Mouse (Mus musculus): Measurements from ENCODE around the gene Ddb1. TPM values are rescaled to one million over a fixed set of nuclear protein-coding genes. Genes with fewer than 3 reads are reported as not detected.

Ddb1 gene
- total and polyA plus RNA-seq, 3 experiments: 299 to 406 (median 319) TPM

DNA sequence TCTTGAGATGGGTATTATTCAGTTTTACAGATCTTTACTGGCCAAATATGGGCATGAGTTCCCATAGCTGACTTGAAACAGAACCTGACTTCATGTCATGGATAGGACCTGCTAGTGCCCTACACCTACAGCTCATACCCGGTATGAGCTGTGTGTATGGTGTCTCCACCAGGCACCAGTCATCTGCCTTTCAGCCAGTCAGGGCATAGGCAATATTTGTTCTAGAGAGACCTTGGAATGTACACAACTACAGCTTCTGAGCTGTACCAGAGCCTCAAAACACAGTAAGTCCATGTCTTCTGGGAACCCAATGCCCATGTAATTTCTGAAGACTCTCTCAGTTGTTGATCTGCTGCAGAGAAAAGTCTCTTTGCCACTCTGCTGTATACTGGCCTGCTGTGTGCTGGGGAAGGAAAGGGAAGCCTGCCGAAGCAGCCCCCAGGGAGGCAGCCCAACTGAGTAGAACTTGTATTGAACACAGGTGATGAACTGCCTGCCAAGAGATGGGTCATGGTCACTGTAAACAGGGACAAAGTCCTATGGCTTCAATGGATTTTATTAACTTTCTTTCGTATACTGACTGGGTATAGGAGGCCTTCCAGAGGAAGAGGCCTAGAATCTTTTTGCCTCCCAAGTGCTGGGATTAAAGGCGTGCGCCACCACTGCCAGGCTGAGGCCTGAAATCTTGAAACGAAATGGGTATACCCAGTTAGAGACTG lies 13.3 kb upstream of the Ddb1 start:
- in situ Hi-C loops (cut with MboI; ENCODE audit: low pct_ligation_motif_present, low pct_unique_long_range_greater_than_20kb, low sequenced_read_pairs): no loop called here
- Histone ChIP-seq H3K9ac (ENCODE audit: insufficient read depth, low read depth) (no peak overlapping the region), H3K36me3 (replicated peaks in 1 of 2; ENCODE audit: control insufficient read depth in 1 of 2, insufficient read depth in 1 of 2, low read length in 1 of 2) (peaks cover 83 to 94% of the 10 kb centered on the region in 2 experiments), H3K27ac (ENCODE audit: insufficient read depth, low read depth) (no peak overlapping the region), H3K4me1 (ENCODE audit: control insufficient read depth in 1 of 2, insufficient read depth in 2 of 2) (peaks cover 22 to 50% of the 10 kb centered on the region in 2 experiments), H3K4me3 (replicated peaks in 1 of 3; ENCODE audit: low read depth in 2 of 3, low read length in 2 of 3, poor library complexity in 1 of 3) (no peak overlapping the region), H3K27me3 (replicated peaks) (no peaks in the 10 kb centered on the region), H3K9me3 (replicated peaks; ENCODE audit: low read length) (no peaks in the 10 kb centered on the region), H3K4me2 (ENCODE audit: insufficient read depth, low read depth, poor library complexity, severe bottlenecking) (no peak overlapping the region), H3K79me2 (replicated peaks; ENCODE audit: control insufficient read depth, extremely low read depth, insufficient read depth, poor library complexity, severe bottlenecking) (peaks cover 6% of the 10 kb centered on the region; the same call in 1 of the 2 replicates)
- dilution Hi-C loops (cut with MboI; ENCODE audit: extremely low pct_ligation_motif_present, extremely low pct_unique_long_range_greater_than_20kb, low sequenced_read_pairs): no loop called here
- no peak for TF ChIP-seq EP300 (IDR thresholded peaks at IDR 0.05; ENCODE audit: low read length)
- no peak for TF ChIP-seq ZC3H11A (IDR thresholded peaks at IDR 0.05; ENCODE audit: low read depth, low read length)
- no peak for TF ChIP-seq JUND (conservative IDR thresholded peaks at IDR 0.05; ENCODE audit: low read depth, low read length)
- TF ChIP-seq E2F4 (IDR thresholded peaks at IDR 0.05; ENCODE audit: insufficient replicate concordance, low read depth, low read length): no peak
- TF ChIP-seq RAD21 (IDR thresholded peaks at IDR 0.05; ENCODE audit: low read depth, low read length): no peak
- DNase-seq (ENCODE audit: extremely low read depth): no peak

DNA sequence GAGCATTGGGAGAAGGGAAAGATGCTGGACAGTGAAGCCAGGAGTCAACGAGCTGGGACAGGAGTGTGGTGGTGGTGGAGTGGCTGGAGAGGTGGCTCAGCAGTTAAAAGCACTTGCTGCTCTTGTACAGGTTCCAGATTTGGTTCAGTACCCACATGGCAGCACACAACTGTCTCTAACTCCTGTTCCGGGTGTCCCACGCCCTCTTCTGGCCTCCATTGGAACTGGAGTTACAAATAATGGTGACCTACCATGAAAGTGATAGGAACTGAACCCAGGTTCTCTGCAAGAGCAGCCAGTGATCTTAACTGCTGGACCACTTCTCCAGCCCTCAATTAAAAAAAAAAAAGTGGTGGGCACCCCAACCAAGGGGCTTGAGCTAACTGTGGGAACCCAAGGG lies 6.9 kb upstream of the Ddb1 start:
- H3K9me3 ChIP-seq (replicated peaks; ENCODE audit: low read length): no peaks in the 10 kb centered on the region
- DNase-seq (ENCODE audit: extremely low read depth): peak; percentile 67
- TF ChIP-seq MYC (IDR thresholded peaks at IDR 0.05; ENCODE audit: low read depth, low read length) (peak; percentile 81; the same call in 1 of the 2 replicates), JUN (IDR thresholded peaks at IDR 0.05; ENCODE audit: insufficient read depth, low read depth, low read length) (no peak), ETS1 (conservative IDR thresholded peaks at IDR 0.05; ENCODE audit: low read depth, low read length) (no peak), MAFK (IDR thresholded peaks at IDR 0.05; ENCODE audit: insufficient replicate concordance, low read length) (no peak), POLR2A (IDR thresholded peaks at IDR 0.05; ENCODE audit: low read depth, low read length) (no peak), SMC3 (IDR thresholded peaks at IDR 0.05; ENCODE audit: low read depth, low read length) (peak; percentile 62), HCFC1 (IDR thresholded peaks at IDR 0.05; ENCODE audit: low read depth, low read length) (no peak), ELF1 (IDR thresholded peaks at IDR 0.05; ENCODE audit: low read depth, low read length) (peak; percentile 52; the same call in 1 of the 2 replicates), USF1 (IDR thresholded peaks at IDR 0.05; ENCODE audit: low read depth, low read length) (no peak), CTCF (conservative IDR thresholded peaks at IDR 0.05 in 1 of 2, IDR thresholded peaks at IDR 0.05 in 1 of 2; ENCODE audit: low read depth in 2 of 2, low read length in 2 of 2) (peak in 1 of 2 experiments; percentile 67; a peak in 3 of 4 replicates), RAD21 (IDR thresholded peaks at IDR 0.05; ENCODE audit: low read depth, low read length) (peak; percentile 58), CHD1 (IDR thresholded peaks at IDR 0.05; ENCODE audit: low read depth, low read length) (no peak)
- H3K36me3 ChIP-seq (replicated peaks in 1 of 2; ENCODE audit: control insufficient read depth in 1 of 2, insufficient read depth in 1 of 2, low read length in 1 of 2): peaks cover 48 to 77% of the 10 kb centered on the region in 2 experiments
- in situ Hi-C loops (cut with MboI; ENCODE audit: low pct_ligation_motif_present, low pct_unique_long_range_greater_than_20kb, low sequenced_read_pairs) (no loop called here), dilution Hi-C loops (cut with MboI; ENCODE audit: extremely low pct_ligation_motif_present, extremely low pct_unique_long_range_greater_than_20kb, low sequenced_read_pairs) (no loop called here)
- H3K4me2 ChIP-seq (ENCODE audit: insufficient read depth, low read depth, poor library complexity, severe bottlenecking): no peak overlapping the region
- no peak overlapping the region for H3K4me3 ChIP-seq (replicated peaks in 1 of 3; ENCODE audit: low read depth in 2 of 3, low read length in 2 of 3, poor library complexity in 1 of 3)
- no peaks in the 10 kb centered on the region for H3K27me3 ChIP-seq (replicated peaks)
- H3K9ac ChIP-seq (ENCODE audit: insufficient read depth, low read depth): no peak overlapping the region
- peaks cover 7 to 42% of the 10 kb centered on the region in 2 experiments for H3K4me1 ChIP-seq (ENCODE audit: control insufficient read depth in 1 of 2, insufficient read depth in 2 of 2)
- no peak overlapping the region for H3K27ac ChIP-seq (ENCODE audit: insufficient read depth, low read depth)
- H3K79me2 ChIP-seq (replicated peaks; ENCODE audit: control insufficient read depth, extremely low read depth, insufficient read depth, poor library complexity, severe bottlenecking): no peaks in the 10 kb centered on the region

All from CH12.LX (cell line).